ENCODE assay signal across 10 mouse cellular contexts in the genomic region with DNA sequence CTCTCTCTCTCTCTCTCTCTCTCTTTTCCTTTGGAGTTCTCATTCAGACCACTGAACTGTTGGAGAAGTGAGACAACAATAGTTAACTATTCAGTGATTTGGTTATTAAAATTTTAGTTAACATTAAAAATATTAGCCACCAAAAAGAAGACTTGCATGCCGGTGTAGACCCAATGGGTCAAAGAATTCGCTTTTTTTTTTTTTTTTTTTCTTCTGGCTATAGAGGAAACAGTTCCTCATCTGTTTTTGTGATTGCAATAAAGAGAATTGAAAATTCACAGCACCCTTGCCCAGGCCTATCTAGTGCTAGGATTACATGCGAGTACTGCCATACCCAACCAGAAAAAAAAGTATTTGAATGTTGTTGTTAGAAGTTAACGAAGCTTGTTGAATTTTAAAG. TPM values are rescaled to one million over a fixed set of nuclear protein-coding genes. Genes with fewer than 3 reads are reported as not detected.
A peak's percentile ranks its signal among the peaks of the same experiment; 100 is the strongest.
DNase-seq lines count a peak whose midpoint lies in the region; ATAC-seq and TF ChIP-seq lines count a peak whose summit lies in the region.
"Had no signal": no experiment of that assay in that cellular context is flagged by ENCODE, and none has a peak within 500 bp of the region (broad histone marks: within the 10 kb centered on the region; RNA-seq: fewer than 3 reads in every experiment).

No protein-coding gene starts in this region.

- TF ChIP-seq CTCF in forebrain, postnatal 0 days (IDR thresholded peaks at IDR 0.05; ENCODE audit: low read depth): no peak
- TF ChIP-seq CTCF in liver, embryonic 14.5 days (IDR thresholded peaks at IDR 0.05; ENCODE audit: low read depth): no peak

- no peaks in the 10 kb centered on the region for H3K4me1 ChIP-seq in neural tube, embryonic 11.5 days (ENCODE audit: control insufficient read depth, insufficient read depth, low read length)
- 0 out of 2 replicates have a peak, but pooled peaks cover 3% of the 10 kb centered on the region for H3K4me1 ChIP-seq in forebrain, postnatal 0 days (ENCODE audit: insufficient read depth)
- H3K4me1 ChIP-seq in liver, embryonic 14.5 days (replicated peaks; ENCODE audit: control insufficient read depth in 2 of 2, insufficient read depth in 2 of 2, low read length in 1 of 2): peaks cover 0 to 6% of the 10 kb centered on the region in 2 experiments; a peak in 3 of 4 replicates

- H3K9me3 ChIP-seq in neural tube, embryonic 11.5 days (ENCODE audit: control insufficient read depth, low read length): no peaks in the 10 kb centered on the region
- no peaks in the 10 kb centered on the region for H3K9me3 ChIP-seq in forebrain, postnatal 0 days (ENCODE audit: low read length)
- H3K9me3 ChIP-seq in liver, embryonic 14.5 days (ENCODE audit: control insufficient read depth, low read length): no peaks in the 10 kb centered on the region

- H3K4me3 ChIP-seq in neural tube, embryonic 11.5 days (ENCODE audit: low read depth, low read length): peak overlapping the region; percentile 98
- H3K4me3 ChIP-seq in forebrain, postnatal 0 days (ENCODE audit: low read depth, low read length): no peak overlapping the region
- peak overlapping the region in 1 of 2 experiments; percentile 80; a peak in 2 of 4 replicates for H3K4me3 ChIP-seq in liver, embryonic 14.5 days (ENCODE audit: insufficient read depth in 1 of 2, low read depth in 2 of 2, low read length in 2 of 2)

- no peak overlapping the region for H3K9ac ChIP-seq in neural tube, embryonic 11.5 days (ENCODE audit: low read length)
- H3K9ac ChIP-seq in forebrain, postnatal 0 days: no peak overlapping the region
- H3K9ac ChIP-seq in liver, embryonic 14.5 days (replicated peaks): no peak overlapping the region; the same call in 1 of the 2 replicates

- peak overlapping the region; percentile 53 for H3K4me2 ChIP-seq in neural tube, embryonic 11.5 days (ENCODE audit: low read depth)
- H3K4me2 ChIP-seq in forebrain, postnatal 0 days (ENCODE audit: low read depth): peak overlapping the region; percentile 90; the same call in 1 of the 2 replicates
- peak overlapping the region; percentile 81 for H3K4me2 ChIP-seq in liver, embryonic 14.5 days (ENCODE audit: low read depth)

- DNase-seq in neural tube, embryonic 11.5 days (ENCODE audit: low spot score): no peak
- DNase-seq in neural tube, embryonic 10.5 days (ENCODE audit: extremely low spot score, low spot score): no peak
- DNase-seq in forebrain, postnatal 0 days: no peak
- no peak for DNase-seq in liver, embryonic 14.5 days (ENCODE audit: low read depth in 3 of 3, low spot score in 3 of 3)
- no peak for DNase-seq in right cerebral cortex, postnatal 14 days
- DNase-seq in gastrocnemius, postnatal 10 days: no peak
- no peak for DNase-seq in right cerebral cortex, postnatal 25 days
- DNase-seq: cerebellum, postnatal 14 days; right cerebral cortex, postnatal 4 days had no signal

- no peaks in the 10 kb centered on the region for H3K27me3 ChIP-seq in neural tube, embryonic 11.5 days (ENCODE audit: control insufficient read depth, insufficient read depth, low read length)
- H3K27me3 ChIP-seq in forebrain, postnatal 0 days (ENCODE audit: insufficient read depth, low read length): no peaks in the 10 kb centered on the region
- H3K27me3 ChIP-seq in liver, embryonic 14.5 days (ENCODE audit: control insufficient read depth, insufficient read depth, low read length): no peaks in the 10 kb centered on the region

- H3K27ac ChIP-seq in neural tube, embryonic 11.5 days (ENCODE audit: low read depth, low read length): no peak overlapping the region
- H3K27ac ChIP-seq in forebrain, postnatal 0 days (ENCODE audit: low read depth, low read length): no peak overlapping the region
- no peak overlapping the region for H3K27ac ChIP-seq in liver, embryonic 14.5 days

- no peak for ATAC-seq in neural tube, embryonic 11.5 days (ENCODE audit: insufficient read depth, low FRiP score, low TSS enrichment)
- ATAC-seq in forebrain, postnatal 0 days: no peak
- no peak for ATAC-seq in liver, embryonic 14.5 days (ENCODE audit: insufficient read depth)

- WGBS in neural tube, embryonic 11.5 days: 68% methylated on average over 4 of the region's 4 CpGs
- 52% methylated on average over 4 of the region's 4 CpGs for WGBS in forebrain, postnatal 0 days
- WGBS in liver, embryonic 14.5 days (ENCODE audit: insufficient replicate concordance): 66% methylated on average over 4 of the region's 4 CpGs

- no peak for TF ChIP-seq EP300 in liver, embryonic 14.5 days (IDR thresholded peaks at IDR 0.05; ENCODE audit: low read depth)

- H3K36me3 ChIP-seq in neural tube, embryonic 11.5 days (ENCODE audit: control insufficient read depth, insufficient read depth, low read length): peaks cover 15% of the 10 kb centered on the region
- H3K36me3 ChIP-seq in forebrain, postnatal 0 days (ENCODE audit: insufficient read depth): peaks cover 3% of the 10 kb centered on the region; the same call in 1 of the 2 replicates
- no peaks in the 10 kb centered on the region for H3K36me3 ChIP-seq in liver, embryonic 14.5 days (replicated peaks; ENCODE audit: control insufficient read depth, insufficient read depth, low read depth)

RNA-seq across cellular contexts. Expression of a gene that starts 2.1 kb away (rescaled TPM):
- polyA plus RNA-seq in neural tube, embryonic 11.5 days (2014; fragmentation: Nextera tagmentation; extraction: Ambion mirVana): 25.0 and 28.6 TPM in 2 replicates
- 5.2 and 8.3 TPM in 2 replicates for total RNA-seq in forebrain, postnatal 0 days (2014; rRNA removed)
- polyA plus RNA-seq in forebrain, postnatal 0 days (2015; fragmentation: Nextera tagmentation; extraction: Ambion mirVana): 2.2 and 3.1 TPM in 2 replicates
- 2.6 and 3.5 TPM in 2 replicates for polyA plus RNA-seq in liver, embryonic 14.5 days (2012; rRNA removed)
- 6.6 and 6.8 TPM in 2 replicates for polyA plus RNA-seq in liver, embryonic 14.5 days (2014; fragmentation: Nextera tagmentation; extraction: Ambion mirVana)
- total RNA-seq in gastrocnemius, postnatal 10 days (2021): 10 to 100 TPM; 14.4 to 17.1 TPM

RNA-seq across cellular contexts. Expression of a gene that starts 42.4 kb away (rescaled TPM):
- polyA plus RNA-seq in neural tube, embryonic 11.5 days (2014; fragmentation: Nextera tagmentation; extraction: Ambion mirVana): 33.1 and 33.4 TPM in 2 replicates
- 16.2 and 18.6 TPM in 2 replicates for total RNA-seq in forebrain, postnatal 0 days (2014; rRNA removed)
- 32.5 and 36.6 TPM in 2 replicates for polyA plus RNA-seq in forebrain, postnatal 0 days (2015; fragmentation: Nextera tagmentation; extraction: Ambion mirVana)
- 9.3 and 11.4 TPM in 2 replicates for polyA plus RNA-seq in liver, embryonic 14.5 days (2012; rRNA removed)
- polyA plus RNA-seq in liver, embryonic 14.5 days (2014; fragmentation: Nextera tagmentation; extraction: Ambion mirVana): 14.0 and 16.1 TPM in 2 replicates
- total RNA-seq in gastrocnemius, postnatal 10 days (2021): 10 to 100 TPM; 13.7 to 14.9 TPM

RNA-seq across cellular contexts. Expression of a gene that starts 42.5 kb away (rescaled TPM):
- 103 and 115 TPM in 2 replicates for polyA plus RNA-seq in neural tube, embryonic 11.5 days (2014; fragmentation: Nextera tagmentation; extraction: Ambion mirVana)
- 76.2 and 97.5 TPM in 2 replicates for total RNA-seq in forebrain, postnatal 0 days (2014; rRNA removed)
- 50.7 and 53.2 TPM in 2 replicates for polyA plus RNA-seq in forebrain, postnatal 0 days (2015; fragmentation: Nextera tagmentation; extraction: Ambion mirVana)
- 15.0 and 25.7 TPM in 2 replicates for polyA plus RNA-seq in liver, embryonic 14.5 days (2012; rRNA removed)
- 33.6 and 34.8 TPM in 2 replicates for polyA plus RNA-seq in liver, embryonic 14.5 days (2014; fragmentation: Nextera tagmentation; extraction: Ambion mirVana)
- 10 to 100 TPM; 26.1 to 27.7 TPM for total RNA-seq in gastrocnemius, postnatal 10 days (2021)

RNA-seq across cellular contexts. Expression of a gene that starts 56.2 kb away (rescaled TPM):
- 2.1 and 2.6 TPM in 2 replicates for polyA plus RNA-seq in neural tube, embryonic 11.5 days (2014; fragmentation: Nextera tagmentation; extraction: Ambion mirVana)
- total RNA-seq in forebrain, postnatal 0 days (2014; rRNA removed): not detected in 2 replicates
- 0.88 and 2.0 TPM in 2 replicates for polyA plus RNA-seq in forebrain, postnatal 0 days (2015; fragmentation: Nextera tagmentation; extraction: Ambion mirVana)
- polyA plus RNA-seq in liver, embryonic 14.5 days (2012; rRNA removed): 0.07 TPM in 1 of 2 replicates, not detected in the other
- polyA plus RNA-seq in liver, embryonic 14.5 days (2014; fragmentation: Nextera tagmentation; extraction: Ambion mirVana): not detected in 2 replicates
- under 1 TPM; 0.81 to 0.96 TPM for total RNA-seq in gastrocnemius, postnatal 10 days (2021)
- total RNA-seq: liver, adult 2 months had no signal
- polyA plus RNA-seq: liver, adult 2 months had no signal
